Mouse (Mus musculus): ENCODE measurements at regions not wholly inside any gene's neighbourhood (a gene's known extent, or its start where the extent isn't known, plus 50 kb on each side); places are given as distances from the start of the nearest gene placed in this dataset.

DNA sequence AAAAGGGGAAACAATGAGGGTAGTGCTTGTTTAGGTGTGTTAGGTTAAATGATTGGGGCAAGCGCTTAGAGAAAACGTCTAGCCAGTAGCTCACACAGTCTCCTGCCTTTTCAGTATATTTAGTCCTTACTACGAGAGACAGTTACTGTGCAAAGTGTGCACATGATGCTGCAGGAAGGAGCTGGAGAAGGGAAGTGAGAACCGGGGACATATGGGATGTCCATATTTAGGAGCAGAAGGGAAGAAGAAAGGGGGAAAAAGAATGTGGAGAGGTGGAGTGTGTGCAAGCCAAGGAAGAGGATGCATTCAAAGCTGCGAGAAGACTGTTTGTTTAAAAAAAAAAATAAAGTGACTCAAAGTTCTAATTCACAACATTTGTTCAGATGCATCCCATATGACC lies 227.8 kb upstream of the Sash1 start:
- Histone ChIP-seq H3K9ac (ENCODE audit: low read depth, low read length) (no peak overlapping the region), H3K27me3 (replicated peaks; ENCODE audit: control insufficient read depth, insufficient read depth, low read length) (no peaks in the 10 kb centered on the region), H3K4me1 (replicated peaks; ENCODE audit: control insufficient read depth, insufficient read depth, low read length) (no peaks in the 10 kb centered on the region), H3K9me3 (ENCODE audit: control insufficient read depth, low read length) (no peaks in the 10 kb centered on the region), H3K4me3 (ENCODE audit: low read depth, low read length) (no peak overlapping the region), H3K4me2 (no peak overlapping the region), H3K27ac (ENCODE audit: low read depth, low read length) (no peak overlapping the region), H3K36me3 (ENCODE audit: control insufficient read depth, insufficient read depth, low read length) (no peaks in the 10 kb centered on the region)
- WGBS = 75% methylated on average over 5 of the region's 5 CpGs
- DNase-seq (ENCODE audit: low spot score) = no peak
- ATAC-seq (replicated peaks; ENCODE audit: low FRiP score) = no peak

GRCm38 (mm10) chr10:9111051-9111450 lies 225.2 kb upstream of the Sash1 start:
- ATAC-seq (replicated peaks; ENCODE audit: low FRiP score) (no peak), DNase-seq (ENCODE audit: low spot score) (no peak)
- H3K4me1 ChIP-seq (replicated peaks; ENCODE audit: control insufficient read depth, insufficient read depth, low read length) = no peaks in the 10 kb centered on the region
- WGBS = 75% methylated on average over 3 of the region's 3 CpGs
- H3K27me3 ChIP-seq (replicated peaks; ENCODE audit: control insufficient read depth, insufficient read depth, low read length) = no peaks in the 10 kb centered on the region
- no peaks in the 10 kb centered on the region for H3K9me3 ChIP-seq (ENCODE audit: control insufficient read depth, low read length)
- H3K4me3 ChIP-seq (ENCODE audit: low read depth, low read length) = no peak overlapping the region
- H3K36me3 ChIP-seq (ENCODE audit: control insufficient read depth, insufficient read depth, low read length) = no peaks in the 10 kb centered on the region
- H3K4me2 ChIP-seq = no peak overlapping the region
- no peak overlapping the region for H3K9ac ChIP-seq (ENCODE audit: low read depth, low read length)
- H3K27ac ChIP-seq (ENCODE audit: low read depth, low read length) = no peak overlapping the region

GRCm38 (mm10) chr10:9096207-9096606 lies 210.3 kb upstream of the Sash1 start:
- H3K4me2 ChIP-seq = no peak overlapping the region
- no peak for ATAC-seq (replicated peaks; ENCODE audit: low FRiP score)
- H3K27ac ChIP-seq (ENCODE audit: low read depth, low read length) = no peak overlapping the region
- WGBS = 67% methylated on average over 2 of the region's 2 CpGs
- no peak for DNase-seq (ENCODE audit: low spot score)
- no peaks in the 10 kb centered on the region for H3K4me1 ChIP-seq (replicated peaks; ENCODE audit: control insufficient read depth, insufficient read depth, low read length)
- H3K9me3 ChIP-seq (ENCODE audit: control insufficient read depth, low read length) = no peaks in the 10 kb centered on the region
- no peaks in the 10 kb centered on the region for H3K27me3 ChIP-seq (replicated peaks; ENCODE audit: control insufficient read depth, insufficient read depth, low read length)
- no peak overlapping the region for H3K4me3 ChIP-seq (ENCODE audit: low read depth, low read length)
- H3K9ac ChIP-seq (ENCODE audit: low read depth, low read length) = no peak overlapping the region
- no peaks in the 10 kb centered on the region for H3K36me3 ChIP-seq (ENCODE audit: control insufficient read depth, insufficient read depth, low read length)

- Histone ChIP-seq H3K27ac (ENCODE audit: low read depth, low read length) (no peak overlapping the region), H3K9ac (ENCODE audit: low read depth, low read length) (no peak overlapping the region), H3K4me2 (no peak overlapping the region), H3K36me3 (ENCODE audit: control insufficient read depth, insufficient read depth, low read length) (no peaks in the 10 kb centered on the region), H3K4me1 (replicated peaks; ENCODE audit: control insufficient read depth, insufficient read depth, low read length) (no peaks in the 10 kb centered on the region), H3K4me3 (ENCODE audit: low read depth, low read length) (no peak overlapping the region), H3K9me3 (ENCODE audit: control insufficient read depth, low read length) (no peaks in the 10 kb centered on the region), H3K27me3 (replicated peaks; ENCODE audit: control insufficient read depth, insufficient read depth, low read length) (no peaks in the 10 kb centered on the region)
- ATAC-seq (replicated peaks; ENCODE audit: low FRiP score) (no peak), DNase-seq (ENCODE audit: low spot score) (no peak)
- WGBS = 81% methylated on average over 6 of the region's 6 CpGs
These were observed 209.3 kb upstream of the Sash1 start for GRCm38 (mm10) chr10:9095163-9095562.

DNA sequence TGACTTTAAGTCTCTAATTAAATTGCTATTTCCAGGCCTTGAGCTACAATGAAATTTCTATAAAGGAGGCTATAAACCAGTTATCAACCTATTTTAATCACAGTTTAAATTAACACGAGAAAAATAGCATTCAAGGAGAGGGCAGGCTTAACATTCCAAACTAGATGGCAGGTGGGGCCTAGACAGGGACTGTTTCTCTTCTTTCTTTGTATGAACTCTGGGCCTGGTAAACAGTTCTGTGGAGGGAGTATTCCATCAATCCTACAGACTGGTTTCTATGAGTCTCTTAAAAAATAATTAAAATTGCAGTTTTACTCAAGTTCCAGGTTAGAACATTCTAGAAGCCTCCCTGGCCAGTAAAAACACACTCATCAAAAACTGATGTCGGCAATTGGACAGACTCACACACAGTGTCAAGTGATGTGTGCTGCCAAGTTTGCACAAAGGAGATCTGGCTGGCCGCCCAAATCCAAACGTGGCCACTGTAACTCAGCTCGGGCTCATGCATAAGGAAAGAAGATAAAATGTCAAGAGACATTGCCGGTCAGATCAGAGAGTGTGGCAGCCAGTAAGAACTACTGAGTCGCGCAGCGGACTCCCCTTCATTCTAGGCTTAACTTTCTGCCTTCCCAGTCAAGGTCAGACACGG lies 206.5 kb upstream of the Sash1 start:
- H3K9ac ChIP-seq (ENCODE audit: low read depth, low read length) = no peak overlapping the region
- no peak overlapping the region for H3K4me3 ChIP-seq (ENCODE audit: low read depth, low read length)
- H3K36me3 ChIP-seq (ENCODE audit: control insufficient read depth, insufficient read depth, low read length) = no peaks in the 10 kb centered on the region
- whole genome bisulfite sequencing = 72% methylated on average over 10 of the region's 10 CpGs
- DNase-seq (ENCODE audit: low spot score) (no peak), ATAC-seq (replicated peaks; ENCODE audit: low FRiP score) (no peak)
- H3K4me1 ChIP-seq (replicated peaks; ENCODE audit: control insufficient read depth, insufficient read depth, low read length) = no peaks in the 10 kb centered on the region
- no peak overlapping the region for H3K27ac ChIP-seq (ENCODE audit: low read depth, low read length)
- H3K9me3 ChIP-seq (ENCODE audit: control insufficient read depth, low read length) = no peaks in the 10 kb centered on the region
- H3K4me2 ChIP-seq = no peak overlapping the region
- no peaks in the 10 kb centered on the region for H3K27me3 ChIP-seq (replicated peaks; ENCODE audit: control insufficient read depth, insufficient read depth, low read length)

- H3K9ac ChIP-seq (ENCODE audit: low read depth, low read length) = no peak overlapping the region
- H3K4me1 ChIP-seq (replicated peaks; ENCODE audit: control insufficient read depth, insufficient read depth, low read length) = no peaks in the 10 kb centered on the region
- 83% methylated on average over 6 of the region's 6 CpGs for WGBS
These were observed 205.1 kb upstream of the Sash1 start for GRCm38 (mm10) chr10:9090961-9091360.

GRCm38 (mm10) chr10:9087871-9088270 lies 202.0 kb upstream of the Sash1 start:
- no peaks in the 10 kb centered on the region for H3K9me3 ChIP-seq (ENCODE audit: control insufficient read depth, low read length)
- no peaks in the 10 kb centered on the region for H3K27me3 ChIP-seq (replicated peaks; ENCODE audit: control insufficient read depth, insufficient read depth, low read length)
- H3K4me3 ChIP-seq (ENCODE audit: low read depth, low read length) = no peak overlapping the region
- H3K36me3 ChIP-seq (ENCODE audit: control insufficient read depth, insufficient read depth, low read length) = no peaks in the 10 kb centered on the region
- no peak overlapping the region for H3K27ac ChIP-seq (ENCODE audit: low read depth, low read length)
- ATAC-seq (replicated peaks; ENCODE audit: low FRiP score) (no peak), DNase-seq (ENCODE audit: low spot score) (no peak)
- H3K4me1 ChIP-seq (replicated peaks; ENCODE audit: control insufficient read depth, insufficient read depth, low read length) = no peaks in the 10 kb centered on the region
- H3K4me2 ChIP-seq = no peak overlapping the region
- WGBS = 80% methylated on average over 3 of the region's 3 CpGs
- no peak overlapping the region for H3K9ac ChIP-seq (ENCODE audit: low read depth, low read length)

More at GRCm38 (mm10) chr10:9090961-9091360, 205.1 kb upstream of the Sash1 start:
- Histone ChIP-seq H3K4me3 (ENCODE audit: low read depth, low read length) (no peak overlapping the region), H3K27ac (ENCODE audit: low read depth, low read length) (no peak overlapping the region), H3K9me3 (ENCODE audit: control insufficient read depth, low read length) (no peaks in the 10 kb centered on the region), H3K36me3 (ENCODE audit: control insufficient read depth, insufficient read depth, low read length) (no peaks in the 10 kb centered on the region), H3K4me2 (no peak overlapping the region), H3K27me3 (replicated peaks; ENCODE audit: control insufficient read depth, insufficient read depth, low read length) (no peaks in the 10 kb centered on the region)
- no peak for ATAC-seq (replicated peaks; ENCODE audit: low FRiP score)
- no peak for DNase-seq (ENCODE audit: low spot score)

DNA sequence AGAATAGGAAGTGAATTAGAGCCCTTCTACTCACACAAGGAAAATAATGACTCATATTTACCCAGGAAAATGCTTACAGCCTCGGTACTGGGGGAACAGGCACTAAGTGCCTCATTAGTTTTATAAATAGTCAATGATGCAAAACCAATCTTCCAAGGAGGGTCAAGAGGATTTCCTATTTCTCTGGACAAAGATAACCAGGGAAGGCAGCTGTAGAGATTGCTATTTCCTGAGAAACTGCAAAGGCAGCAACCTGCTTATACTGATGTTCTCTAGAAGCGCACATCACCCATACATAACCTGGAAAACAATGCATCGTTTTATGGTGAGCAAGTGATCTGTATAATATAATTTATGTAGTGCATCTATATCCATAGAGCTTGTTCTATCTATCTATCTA lies 201.3 kb upstream of the Sash1 start:
- no peak overlapping the region for H3K9ac ChIP-seq (ENCODE audit: low read depth, low read length)
- no peaks in the 10 kb centered on the region for H3K36me3 ChIP-seq (ENCODE audit: control insufficient read depth, insufficient read depth, low read length)
- no peaks in the 10 kb centered on the region for H3K9me3 ChIP-seq (ENCODE audit: control insufficient read depth, low read length)
- H3K4me1 ChIP-seq (replicated peaks; ENCODE audit: control insufficient read depth, insufficient read depth, low read length) = no peaks in the 10 kb centered on the region
- ATAC-seq (replicated peaks; ENCODE audit: low FRiP score) = no peak
- 69% methylated on average over 3 of the region's 3 CpGs for WGBS
- H3K27me3 ChIP-seq (replicated peaks; ENCODE audit: control insufficient read depth, insufficient read depth, low read length) = no peaks in the 10 kb centered on the region
- H3K27ac ChIP-seq (ENCODE audit: low read depth, low read length) = no peak overlapping the region
- H3K4me2 ChIP-seq = no peak overlapping the region
- H3K4me3 ChIP-seq (ENCODE audit: low read depth, low read length) = no peak overlapping the region
- no peak for DNase-seq (ENCODE audit: low spot score)

DNA sequence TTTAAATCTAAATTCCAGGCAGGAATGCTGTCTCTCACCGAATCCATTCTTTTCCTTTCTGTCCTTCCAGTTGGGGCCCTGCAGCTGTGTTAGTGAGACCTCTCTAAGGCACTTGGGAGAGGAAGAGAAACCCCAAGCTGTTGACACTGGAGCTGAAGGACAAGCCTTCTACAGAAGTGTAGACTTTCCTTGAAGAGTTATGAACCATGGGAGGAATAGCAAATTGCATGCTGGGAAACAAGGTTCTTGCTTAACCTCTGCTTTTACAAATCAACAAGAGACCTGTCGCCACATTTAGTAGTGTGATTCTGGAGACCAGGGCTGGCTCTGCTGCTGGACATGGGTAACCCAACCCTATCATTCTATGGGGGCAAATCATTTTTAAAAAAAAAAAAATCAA lies 200.8 kb upstream of the Sash1 start:
- H3K9me3 ChIP-seq (ENCODE audit: control insufficient read depth, low read length) = no peaks in the 10 kb centered on the region
- no peak overlapping the region for H3K4me3 ChIP-seq (ENCODE audit: low read depth, low read length)
- no peak overlapping the region for H3K9ac ChIP-seq (ENCODE audit: low read depth, low read length)
- no peaks in the 10 kb centered on the region for H3K27me3 ChIP-seq (replicated peaks; ENCODE audit: control insufficient read depth, insufficient read depth, low read length)
- ATAC-seq (replicated peaks; ENCODE audit: low FRiP score) (no peak), DNase-seq (ENCODE audit: low spot score) (no peak)
- 69% methylated on average over 2 of the region's 2 CpGs for WGBS
- no peak overlapping the region for H3K4me2 ChIP-seq
- no peak overlapping the region for H3K27ac ChIP-seq (ENCODE audit: low read depth, low read length)
- no peaks in the 10 kb centered on the region for H3K36me3 ChIP-seq (ENCODE audit: control insufficient read depth, insufficient read depth, low read length)
- H3K4me1 ChIP-seq (replicated peaks; ENCODE audit: control insufficient read depth, insufficient read depth, low read length) = no peaks in the 10 kb centered on the region
